Mouse (Mus musculus): ENCODE measurements around the gene Fam120b. TPM values are rescaled to one million over a fixed set of nuclear protein-coding genes. Genes with fewer than 3 reads are reported as not detected.
"Not testable (repeated sequence)": the region's sequence is repeated elsewhere in the genome, so short reads cannot be mapped to it uniquely, and the experiment has no call there.

Gene Fam120b
- polyA plus RNA-seq, 1 experiment from 2014 or later = 29.4 TPM

GRCm38 (mm10) chr17:15440463-15441121 is 44.6 kb downstream of the Fam120b start:
- H3K4me1 ChIP-seq = peaks cover 7% of the 10 kb centered on the region
- 5% methylated on average over 11 of the region's 11 CpGs for WGBS
- peak overlapping the region; percentile 21 for H3K4me2 ChIP-seq
- no peak overlapping the region for H3K9ac ChIP-seq
- no peak overlapping the region for H3K27ac ChIP-seq
- H3K36me3 ChIP-seq = no peaks in the 10 kb centered on the region
- H3K27me3 ChIP-seq = no peaks in the 10 kb centered on the region
- ATAC-seq (ENCODE audit: insufficient number of reproducible peaks, low FRiP score, low TSS enrichment, low read depth) = peak; percentile 80
- no peak overlapping the region for H3K4me3 ChIP-seq
- H3K9me3 ChIP-seq = no peaks in the 10 kb centered on the region

GRCm38 (mm10) chr17:15445421-15445820 is 49.4 kb downstream of the Fam120b start:
- Histone ChIP-seq H3K27me3 (no peaks in the 10 kb centered on the region), H3K36me3 (no peaks in the 10 kb centered on the region), H3K9me3 (no peaks in the 10 kb centered on the region), H3K4me3 (no peak overlapping the region), H3K27ac (no peak overlapping the region), H3K9ac (no peak overlapping the region), H3K4me1 (peaks cover 5% of the 10 kb centered on the region), H3K4me2 (no peak overlapping the region)
- no peak for ATAC-seq (ENCODE audit: insufficient number of reproducible peaks, low FRiP score, low TSS enrichment, low read depth)
- 70% methylated on average over 3 of the region's 3 CpGs for WGBS

- Histone ChIP-seq H3K27ac (no peak overlapping the region), H3K9ac (no peak overlapping the region), H3K36me3 (no peaks in the 10 kb centered on the region), H3K4me2 (no peak overlapping the region), H3K9me3 (no peaks in the 10 kb centered on the region), H3K4me3 (no peak overlapping the region), H3K4me1 (no peaks in the 10 kb centered on the region), H3K27me3 (no peaks in the 10 kb centered on the region)
- ATAC-seq (ENCODE audit: insufficient number of reproducible peaks, low FRiP score, low TSS enrichment, low read depth) = no peak
- 64% methylated on average over 5 of the region's 5 CpGs for WGBS
These were observed 51.8 kb downstream of the Fam120b start for GRCm38 (mm10) chr17:15447831-15448230.

- not testable (repeated sequence) for H3K36me3 ChIP-seq; H3K27me3 ChIP-seq; H3K4me3 ChIP-seq; H3K9me3 ChIP-seq; H3K4me1 ChIP-seq; ATAC-seq (ENCODE audit: insufficient number of reproducible peaks, low FRiP score, low TSS enrichment, low read depth); H3K4me2 ChIP-seq; H3K27ac ChIP-seq; H3K9ac ChIP-seq
- WGBS = 72% methylated on average over 6 of the region's 6 CpGs
These were observed 53.1 kb downstream of the Fam120b start for GRCm38 (mm10) chr17:15449144-15449543.

GRCm38 (mm10) chr17:15449606-15450005 is 53.6 kb downstream of the Fam120b start:
- Histone ChIP-seq H3K27ac (no peak overlapping the region), H3K27me3 (no peaks in the 10 kb centered on the region), H3K36me3 (no peaks in the 10 kb centered on the region), H3K4me3 (no peak overlapping the region), H3K9ac (no peak overlapping the region), H3K4me1 (no peaks in the 10 kb centered on the region), H3K4me2 (no peak overlapping the region), H3K9me3 (no peaks in the 10 kb centered on the region)
- ATAC-seq (ENCODE audit: insufficient number of reproducible peaks, low FRiP score, low TSS enrichment, low read depth) = no peak
- 67% methylated on average over 3 of the region's 3 CpGs for WGBS

- Histone ChIP-seq H3K4me1 (no peaks in the 10 kb centered on the region), H3K27ac (no peak overlapping the region), H3K36me3 (no peaks in the 10 kb centered on the region), H3K9ac (no peak overlapping the region), H3K4me2 (no peak overlapping the region), H3K27me3 (no peaks in the 10 kb centered on the region), H3K9me3 (no peaks in the 10 kb centered on the region), H3K4me3 (no peak overlapping the region)
- 70% methylated on average over 4 of the region's 4 CpGs for WGBS
- no peak for ATAC-seq (ENCODE audit: insufficient number of reproducible peaks, low FRiP score, low TSS enrichment, low read depth)
These were observed 59.2 kb downstream of the Fam120b start for GRCm38 (mm10) chr17:15455203-15455602.

- no peaks in the 10 kb centered on the region for H3K36me3 ChIP-seq
- H3K4me2 ChIP-seq = no peak overlapping the region
- no peak overlapping the region for H3K9ac ChIP-seq
- no peak overlapping the region for H3K4me3 ChIP-seq
- H3K27ac ChIP-seq = no peak overlapping the region
- H3K4me1 ChIP-seq = no peaks in the 10 kb centered on the region
- no peaks in the 10 kb centered on the region for H3K27me3 ChIP-seq
- ATAC-seq (ENCODE audit: insufficient number of reproducible peaks, low FRiP score, low TSS enrichment, low read depth) = no peak
- 83% methylated on average over 2 of the region's 2 CpGs for WGBS
- H3K9me3 ChIP-seq = no peaks in the 10 kb centered on the region
These were observed 60.6 kb downstream of the Fam120b start for GRCm38 (mm10) chr17:15456595-15456994.

GRCm38 (mm10) chr17:15459761-15460160 is 63.8 kb downstream of the Fam120b start:
- H3K4me3 ChIP-seq = no peak overlapping the region
- WGBS = 78% methylated on average over 4 of the region's 4 CpGs

GRCm38 (mm10) chr17:15461921-15462495 is 66.0 kb downstream of the Fam120b start:
- 90% methylated on average over 6 of the region's 6 CpGs for WGBS
- H3K27ac ChIP-seq = no peak overlapping the region
- ATAC-seq (ENCODE audit: insufficient number of reproducible peaks, low FRiP score, low TSS enrichment, low read depth) = peak; percentile 50; the same call in 1 of the 2 replicates
- H3K4me1 ChIP-seq = no peaks in the 10 kb centered on the region
- H3K27me3 ChIP-seq = no peaks in the 10 kb centered on the region
- H3K4me3 ChIP-seq = no peak overlapping the region
- no peak overlapping the region for H3K9ac ChIP-seq
- H3K9me3 ChIP-seq = no peaks in the 10 kb centered on the region
- peaks cover 4% of the 10 kb centered on the region; the same call in 1 of the 2 replicates for H3K36me3 ChIP-seq
- H3K4me2 ChIP-seq = no peak overlapping the region

More at GRCm38 (mm10) chr17:15459761-15460160, 63.8 kb downstream of the Fam120b start:
- Histone ChIP-seq H3K27ac (no peak overlapping the region), H3K4me2 (no peak overlapping the region), H3K9me3 (no peaks in the 10 kb centered on the region), H3K27me3 (no peaks in the 10 kb centered on the region), H3K36me3 (no peaks in the 10 kb centered on the region), H3K4me1 (no peaks in the 10 kb centered on the region), H3K9ac (no peak overlapping the region)
- ATAC-seq (ENCODE audit: insufficient number of reproducible peaks, low FRiP score, low TSS enrichment, low read depth) = no peak

- 23% methylated on average over 5 of the region's 5 CpGs for WGBS
- no peak overlapping the region for H3K4me3 ChIP-seq
- no peak overlapping the region for H3K27ac ChIP-seq
- no peak overlapping the region for H3K4me2 ChIP-seq
- no peaks in the 10 kb centered on the region for H3K27me3 ChIP-seq
- no peak overlapping the region for H3K9ac ChIP-seq
- no peaks in the 10 kb centered on the region for H3K4me1 ChIP-seq
- ATAC-seq (ENCODE audit: insufficient number of reproducible peaks, low FRiP score, low TSS enrichment, low read depth) = no peak
- peaks cover 36% of the 10 kb centered on the region for H3K36me3 ChIP-seq
- H3K9me3 ChIP-seq = no peaks in the 10 kb centered on the region
These were observed 71.7 kb downstream of the Fam120b start for GRCm38 (mm10) chr17:15467669-15468068.

GRCm38 (mm10) chr17:15472671-15473070 is 76.7 kb downstream of the Fam120b start:
- Histone ChIP-seq H3K27me3 (no peaks in the 10 kb centered on the region), H3K27ac (no peak overlapping the region), H3K9me3 (no peaks in the 10 kb centered on the region), H3K4me2 (no peak overlapping the region), H3K4me1 (no peaks in the 10 kb centered on the region), H3K9ac (no peak overlapping the region), H3K4me3 (no peak overlapping the region), H3K36me3 (peaks cover 78% of the 10 kb centered on the region)
- ATAC-seq (ENCODE audit: insufficient number of reproducible peaks, low FRiP score, low TSS enrichment, low read depth) = no peak
- WGBS = 87% methylated on average over 4 of the region's 4 CpGs

Measured in limb, embryonic 15.5 days (tissue).